Mouse (Mus musculus) midbrain, postnatal 0 days (tissue): ENCODE data around the gene Gm1113. TPM values are rescaled to one million over a fixed set of nuclear protein-coding genes. Genes with fewer than 3 reads are reported as not detected.

Experiments
- ATAC-seq: fragments of 200-750 bp; cut with Nextera tagmentation; 2 replicates; pipeline ENCODE4 v1.8.0; 2017; ENCODE audit warnings: moderate number of reproducible peaks, mild to moderate bottlenecking, moderate TSS enrichment, moderate library complexity; ENCODE audit not compliant: low FRiP score
- DNase-seq: peaks from one replicate; pipeline ENCODE4 v3.0.0-alpha.2; 2015; ENCODE audit warnings: low spot score
- H3K27ac ChIP-seq: fragments of 300-500 bp; sonication (generic); 2 replicates; pipeline ENCODE4 v1.5.1; 2014; ENCODE audit warnings: low read depth, mild to moderate bottlenecking, low read length, mixed read lengths
- H3K27me3 ChIP-seq: fragments of 300-500 bp; sonication (generic); 2 replicates; pipeline ENCODE4 v1.6.1; 2014; ENCODE audit warnings: low read length, control low read depth, mixed read lengths; ENCODE audit not compliant: insufficient read depth
- H3K36me3 ChIP-seq: fragments of 300-500 bp; sonication (generic); 2 replicates; pipeline ENCODE4 v1.6.1; 2014; ENCODE audit warnings: low read length, control low read depth, mixed read lengths; ENCODE audit not compliant: insufficient read depth
- H3K4me1 ChIP-seq: fragments of 300-500 bp; sonication (generic); 2 replicates; pipeline ENCODE4 v1.6.1; 2014; ENCODE audit warnings: mild to moderate bottlenecking, control low read depth, antibody characterized with exemption, low read length, mixed read lengths; ENCODE audit not compliant: insufficient read depth
- H3K4me2 ChIP-seq: fragments of 300-500 bp; sonication (generic); 2 replicates; pipeline ENCODE4 v1.6.1; 2014; ENCODE audit warnings: low read depth, mild to moderate bottlenecking, low read length, mixed read lengths; ENCODE audit not compliant: poor library complexity, severe bottlenecking
- H3K4me3 ChIP-seq: fragments of 300-500 bp; sonication (generic); 2 replicates; pipeline ENCODE4 v1.5.1; 2014; ENCODE audit warnings: low read depth, mild to moderate bottlenecking, low read length, moderate library complexity
- H3K9ac ChIP-seq: fragments of 300-500 bp; sonication (generic); replicated peaks from 2 replicates; pipeline ENCODE4 v1.6.1; 2014; ENCODE audit warnings: mild to moderate bottlenecking, low read length, moderate library complexity, mixed read lengths; ENCODE audit not compliant: poor library complexity, severe bottlenecking
- H3K9me3 ChIP-seq: fragments of 300-500 bp; sonication (generic); 2 replicates; pipeline ENCODE4 v1.6.1; 2016; ENCODE audit warnings: low read length, control low read depth
- CTCF ChIP-seq: IDR thresholded peaks from 2 replicates; pipeline ENCODE4 v1.5.1; 2016; ENCODE audit warnings: antibody characterized with exemption, mild to moderate bottlenecking
- WGBS: fragments of 180-500 bp; shearing (Covaris S2); extraction: QIAGEN DNeasy Blood & Tissue Kit; methylation state at CpG from one replicate; pipeline ENCODE4 v1.1.7; 2014; 5-methylcytosine and 5-hydroxymethylcytosine counted together
- polyA plus RNA-seq: library from polyadenylated mRNA; unstranded; fragments of >200 nt; fragmentation: Nextera tagmentation; extraction: Ambion mirVana; gene quantifications from 2 replicates; pipeline ENCODE4 v1.2.1, GENCODE M21; 2015
- total RNA-seq: library from RNA; depleted of rRNA; stranded (reverse); fragments of >200 nt; gene quantifications from 2 replicates; pipeline ENCODE4 v1.2.3, GENCODE M21; 2014; rRNA removed

The Gm1113 gene
- total and polyA plus RNA-seq, 2 experiments from 2014 or later = not detected

DNA sequence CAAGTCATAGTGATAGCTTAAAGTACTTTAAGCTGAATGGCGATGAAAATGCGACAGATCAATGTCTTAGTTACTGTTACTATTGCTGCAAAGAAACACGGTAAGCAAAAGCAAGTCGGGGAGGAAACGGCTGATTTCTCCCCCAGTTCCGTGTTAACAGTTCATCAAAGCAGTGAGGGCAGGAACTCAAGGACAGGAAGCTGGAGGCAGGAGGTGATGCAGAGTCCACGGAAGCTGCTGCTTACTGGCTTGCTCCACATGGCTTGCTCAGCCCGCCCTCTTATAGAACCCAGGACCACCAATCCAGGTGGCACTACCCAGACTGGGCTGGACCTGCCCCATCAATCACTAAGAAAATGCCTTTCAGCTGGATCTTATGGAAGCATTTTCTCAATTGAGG lies 58.5 kb downstream of the Gm1113 start:
- H3K4me1 ChIP-seq = no peaks in the 10 kb centered on the region
- DNase-seq = no peak
- ATAC-seq = no peak
- H3K4me3 ChIP-seq = no peak overlapping the region
- H3K9me3 ChIP-seq = no peaks in the 10 kb centered on the region
- H3K9ac ChIP-seq = no peak overlapping the region
- H3K36me3 ChIP-seq = peaks cover 23% of the 10 kb centered on the region
- H3K4me2 ChIP-seq = no peak overlapping the region
- H3K27me3 ChIP-seq = no peaks in the 10 kb centered on the region
- TF ChIP-seq CTCF = no peak
- H3K27ac ChIP-seq = no peak overlapping the region
- 87% methylated on average over 8 of the region's 8 CpGs for WGBS

Other genes starting within 250 kb of the Gm1113 start
- gene Cdon, start 97.1 kb downstream of the Gm1113 start, total RNA-seq = 11.4 and 12.3 TPM in 2 replicates
- gene Cdon, start 97.1 kb downstream of the Gm1113 start, polyA plus RNA-seq = 0.65 and 0.81 TPM in 2 replicates
- 24.1 and 28.6 TPM in 2 replicates for gene Ddx25, start 40.3 kb upstream of the Gm1113 start, total RNA-seq
- gene Ddx25, start 40.3 kb upstream of the Gm1113 start, polyA plus RNA-seq = 28.5 and 28.7 TPM in 2 replicates
- gene Pus3, start 40.3 kb upstream of the Gm1113 start, total RNA-seq = 9.6 and 12.8 TPM in 2 replicates
- gene Pus3, start 40.3 kb upstream of the Gm1113 start, polyA plus RNA-seq = 13.3 and 14.2 TPM in 2 replicates
- gene Pate2, start 52.0 kb upstream of the Gm1113 start, total RNA-seq = 0.14 and 0.33 TPM in 2 replicates
- gene Pate2, start 52.0 kb upstream of the Gm1113 start, polyA plus RNA-seq = 0.42 and 0.54 TPM in 2 replicates
- gene Hyls1, start 52.1 kb upstream of the Gm1113 start, total RNA-seq = 7.9 and 8.9 TPM in 2 replicates
- 9.2 and 10.7 TPM in 2 replicates for gene Hyls1, start 52.1 kb upstream of the Gm1113 start, polyA plus RNA-seq
- not detected in 2 replicates for gene Pate4, start 93.7 kb upstream of the Gm1113 start, total RNA-seq
- not detected in 2 replicates for gene Pate4, start 93.7 kb upstream of the Gm1113 start, polyA plus RNA-seq
- not detected in 2 replicates for gene Pate3, start 129.9 kb upstream of the Gm1113 start, total RNA-seq
- gene Pate3, start 129.9 kb upstream of the Gm1113 start, polyA plus RNA-seq = not detected in 2 replicates
- gene Pate1, start 169.1 kb upstream of the Gm1113 start, total RNA-seq = not detected in 2 replicates
- not detected in 2 replicates for gene Pate1, start 169.1 kb upstream of the Gm1113 start, polyA plus RNA-seq
- not detected in 2 replicates for gene Gm17677, start 222.8 kb upstream of the Gm1113 start, total RNA-seq
- gene Gm17677, start 222.8 kb upstream of the Gm1113 start, polyA plus RNA-seq = not detected in 2 replicates